Mouse (Mus musculus) spleen, embryonic (tissue): ENCODE data around the gene Cort.

Source experiments
- CTCF ChIA-PET: fragments of 350-600 bp; sonication (Branson Sonifier 250); formaldehyde crosslinking; loops from one replicate; lab custom pipeline; 2022; lab: Charles Lee

The Cort gene

DNA sequence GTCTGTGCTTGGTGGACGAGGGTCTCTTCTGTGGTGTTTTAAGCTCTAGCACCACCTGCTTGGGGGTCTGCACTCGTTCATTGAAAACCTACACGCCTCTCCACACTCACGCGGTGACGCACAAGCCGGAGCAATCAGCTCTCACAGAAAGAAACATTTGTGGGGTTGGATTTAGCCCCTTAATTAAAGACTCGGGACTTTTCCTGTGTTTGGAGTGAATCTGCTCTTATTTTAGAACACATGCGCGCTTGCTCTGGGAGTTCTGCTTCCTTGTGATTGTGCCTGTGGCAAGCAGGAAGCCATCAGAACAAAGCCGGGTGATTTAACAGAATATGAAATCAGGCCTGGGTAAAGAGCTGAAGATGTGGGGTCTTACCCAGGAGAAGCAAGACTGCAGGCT is at the start of gene Cort:
Cort (minus strand) TSS at position 101 of the 400 bp plus-strand sequence.
- CTCF ChIA-PET: no interaction called here

DNA sequence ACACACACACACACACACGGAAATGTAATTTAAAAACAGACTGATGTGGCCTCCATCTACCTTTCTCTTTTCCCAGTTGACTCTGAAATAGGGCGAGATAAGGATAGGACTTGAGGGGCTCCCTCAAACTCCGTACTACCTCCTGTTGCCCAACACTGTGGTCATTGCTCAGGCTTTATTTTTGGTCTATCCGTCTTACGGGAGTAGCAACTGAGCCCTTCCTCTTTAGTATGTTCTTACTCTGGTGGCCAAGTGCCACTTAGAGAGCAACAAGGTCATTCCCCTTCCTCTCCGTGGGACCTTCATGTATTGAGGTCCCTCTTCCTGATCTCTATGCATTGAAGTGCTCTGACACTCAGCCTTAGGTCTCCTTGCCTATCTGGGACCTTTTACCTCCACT is 47.1 kb upstream of the Cort start:
- CTCF ChIA-PET: no interaction called here

DNA sequence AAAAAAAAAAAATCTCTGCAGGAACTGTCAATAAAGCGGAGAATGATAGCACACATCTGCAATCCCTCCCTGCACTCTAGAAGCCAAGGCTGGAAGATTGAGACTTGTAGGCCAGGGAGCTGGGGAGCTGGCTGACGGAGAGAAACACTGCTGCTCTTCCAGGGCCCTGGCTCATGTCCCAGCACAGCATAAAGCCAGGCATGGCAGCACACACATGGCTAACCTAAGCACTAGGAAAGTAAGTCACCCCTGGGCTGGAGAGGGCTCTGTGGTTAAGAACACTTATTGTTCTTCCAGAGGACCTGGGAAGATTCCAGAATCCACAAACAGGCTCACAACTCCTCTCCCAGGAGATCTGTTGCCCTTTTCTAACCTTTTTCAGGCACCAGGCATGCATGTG is 46.1 kb upstream of the Cort start:
- CTCF ChIA-PET: interaction anchor here (0.6 kb wide), 1 partner anchor 376 kb away, joined by 6 read pairs; no protein-coding TSS in a partner anchor

DNA sequence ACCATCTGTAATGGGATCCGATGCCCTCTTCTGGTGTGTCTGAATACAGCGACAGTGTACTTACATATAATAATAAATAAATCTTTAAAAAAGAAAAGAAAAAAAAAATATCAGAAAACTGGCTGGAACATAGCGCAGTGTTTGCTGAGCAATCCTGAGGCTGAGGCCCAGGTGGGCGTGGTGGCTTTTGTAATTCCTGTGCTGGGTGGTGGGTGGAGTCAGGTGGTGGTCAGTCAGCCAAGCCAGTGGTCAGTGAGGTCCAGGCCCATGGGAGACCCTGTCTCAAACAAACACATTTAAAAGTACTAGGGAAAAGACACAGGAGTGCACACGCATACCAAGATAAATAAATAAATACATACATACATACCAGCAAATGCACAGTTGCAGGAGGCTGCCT is 45.5 kb upstream of the Cort start:
- CTCF ChIA-PET: no interaction called here

DNA sequence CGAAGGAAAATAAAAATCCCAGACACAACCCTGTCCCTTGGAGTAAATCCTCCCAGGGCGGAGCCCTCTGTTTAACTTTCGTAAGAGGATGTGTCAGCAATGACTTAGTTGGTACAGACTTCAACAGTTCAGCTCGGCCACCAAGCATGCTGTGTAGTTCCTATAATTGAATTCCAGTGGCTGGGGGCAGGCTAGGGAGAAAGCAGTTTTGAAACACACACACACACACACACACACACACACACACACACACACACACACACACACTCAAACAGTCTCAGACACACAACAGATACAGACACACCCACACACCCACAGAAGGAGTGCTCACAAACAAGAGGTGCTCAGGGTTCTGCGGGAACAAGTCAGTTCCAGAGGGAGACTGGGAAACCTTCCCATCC is 45.0 kb upstream of the Cort start:
- CTCF ChIA-PET: no interaction called here

DNA sequence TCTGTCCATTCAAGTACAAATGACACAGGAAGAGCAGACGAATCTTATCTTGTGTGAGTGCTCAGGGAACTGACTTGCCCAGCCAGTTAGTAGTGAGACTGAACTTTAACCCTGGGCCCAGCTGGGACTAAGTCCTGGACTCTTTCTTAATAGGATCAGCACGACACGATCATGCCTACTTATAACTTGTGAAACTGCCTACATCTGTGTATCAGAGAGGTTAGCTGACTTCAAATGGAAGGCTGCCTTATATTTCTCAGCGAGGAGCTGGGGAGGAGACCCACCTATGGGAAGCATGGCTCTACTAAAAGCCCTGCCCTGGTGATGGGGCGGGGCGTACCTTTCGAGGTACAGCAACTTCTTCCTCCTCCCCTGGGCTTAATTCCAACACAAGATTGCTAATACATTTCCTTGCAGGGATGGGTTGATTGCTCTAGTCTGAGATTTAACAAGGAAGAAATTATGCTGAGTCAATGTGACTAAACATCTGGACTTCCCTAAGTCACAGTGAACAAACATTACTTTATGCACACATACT is 43.9 kb upstream of the Cort start:
- CTCF ChIA-PET: interaction anchor here (1.0 kb wide), 1 partner anchor 26 kb away, joined by 3 read pairs; no protein-coding TSS in a partner anchor

DNA sequence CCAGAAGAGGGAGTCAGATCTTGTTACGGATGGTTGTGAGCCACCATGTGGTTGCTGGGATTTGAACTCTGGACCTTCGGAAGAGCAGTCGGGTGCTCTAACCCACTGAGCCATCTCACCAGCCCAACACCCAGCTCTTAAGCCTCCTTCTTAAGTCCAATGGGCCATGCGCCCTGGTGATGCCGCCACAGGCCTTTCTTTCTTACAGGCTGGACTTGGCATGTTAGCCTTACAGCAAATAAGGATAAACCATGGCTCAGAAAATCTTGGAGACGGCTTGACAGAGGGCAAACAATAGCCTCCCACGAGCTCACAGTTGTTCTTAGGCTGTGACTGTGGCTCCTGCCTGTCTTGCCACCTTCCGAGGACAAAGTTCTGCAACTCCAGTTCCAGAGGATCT is 43.4 kb upstream of the Cort start:
- CTCF ChIA-PET: interaction anchor here (1.0 kb wide), 1 partner anchor 26 kb away, joined by 3 read pairs; no protein-coding TSS in a partner anchor

DNA sequence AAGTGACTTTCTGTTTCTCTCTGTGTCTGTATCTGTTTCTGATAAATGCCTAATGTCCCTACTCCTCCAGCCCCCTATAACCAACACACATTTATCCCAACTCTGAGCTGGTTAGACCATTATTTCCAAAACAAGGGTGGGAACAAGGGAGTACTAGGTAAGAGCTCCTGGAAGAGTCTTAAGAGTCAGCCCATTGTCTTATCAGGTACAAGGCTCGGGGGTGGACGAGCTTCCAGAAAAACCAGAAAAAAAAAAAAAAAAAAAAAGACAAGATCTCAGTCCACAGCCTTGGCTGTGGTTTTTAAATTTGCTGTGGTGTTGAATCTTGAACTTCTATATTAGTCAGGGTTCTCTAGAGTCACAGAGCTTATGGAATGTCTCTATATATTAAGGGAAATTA is 41.5 kb upstream of the Cort start:
- CTCF ChIA-PET: interaction anchor here (1.0 kb wide), 1 partner anchor 18 kb away, joined by 3 read pairs; no protein-coding TSS in a partner anchor

DNA sequence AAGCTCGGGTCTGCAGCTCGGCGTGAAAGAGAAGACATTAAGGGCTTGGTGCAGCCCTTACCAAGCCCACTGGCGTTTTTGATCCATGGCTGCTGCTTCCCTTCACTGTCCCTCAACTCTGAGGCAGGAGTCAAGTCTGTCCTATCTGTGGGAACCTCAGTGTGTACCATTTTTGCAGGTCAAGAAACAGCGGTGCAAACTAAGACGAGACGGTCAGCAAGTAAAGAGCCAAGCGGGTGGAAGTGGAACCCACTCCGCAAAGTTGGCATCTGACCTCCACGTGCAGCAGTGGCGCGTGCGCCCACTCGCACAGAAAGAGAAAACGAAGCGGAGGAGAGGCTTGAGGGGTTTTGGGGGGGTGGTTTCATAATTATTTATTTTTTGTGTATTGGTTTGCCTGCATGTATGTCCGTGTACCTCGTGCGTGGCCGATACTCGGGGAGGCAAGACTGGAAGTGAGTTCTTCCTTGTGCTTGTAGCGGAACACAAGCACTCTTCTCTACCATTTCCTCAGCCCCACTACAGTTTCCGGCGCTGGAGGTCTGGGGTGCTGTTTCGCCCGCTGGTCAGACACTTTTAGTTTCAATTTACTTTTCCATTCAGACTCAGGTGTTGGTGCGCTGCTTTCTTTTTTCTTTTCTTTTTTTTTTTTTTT is 40.5 kb upstream of the Cort start:
- CTCF ChIA-PET: no interaction called here

DNA sequence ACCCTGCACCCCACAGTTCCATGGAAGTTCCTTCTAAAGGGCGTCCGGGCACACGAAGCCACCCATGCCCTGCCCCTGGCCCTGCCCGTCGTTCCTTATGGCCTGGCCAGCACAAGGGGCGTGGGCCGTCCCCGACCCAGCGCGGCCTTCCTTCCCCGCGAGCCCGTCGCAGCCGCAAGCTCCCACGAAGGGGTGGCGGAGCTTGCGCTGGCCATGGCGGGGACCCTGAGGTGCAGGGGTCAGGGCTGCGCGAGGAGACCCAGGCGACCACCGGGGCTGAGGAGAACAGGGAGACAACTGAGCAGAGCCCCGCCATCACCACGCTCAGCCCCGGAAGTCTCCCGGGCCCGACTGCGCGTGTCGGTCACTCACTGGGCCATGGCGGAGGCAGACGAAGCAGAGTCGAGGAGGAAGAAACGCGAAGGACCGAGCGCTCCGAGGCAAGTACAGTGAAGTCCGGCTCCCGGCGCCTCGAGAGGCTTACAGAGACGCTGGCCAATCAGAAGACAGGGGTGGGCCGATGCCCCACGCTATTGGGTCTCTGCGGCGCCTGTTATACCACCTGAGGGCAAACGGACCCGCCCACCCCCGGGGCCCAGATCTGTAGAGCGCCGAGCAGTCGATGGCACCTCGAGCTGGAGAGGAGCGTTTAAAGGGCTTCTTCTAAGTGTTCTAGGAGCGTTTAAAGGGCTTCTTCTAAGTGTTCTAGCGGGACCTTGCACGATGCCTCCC is 39.8 kb upstream of the Cort start, which contains the start of gene Pgd:
Pgd (minus strand) TSS at position 557 of the 732 bp plus-strand sequence.
- CTCF ChIA-PET: interaction anchor here (0.6 to 1.2 kb wide), 3 partner anchors 9 to 22 kb away, joined by 3 to 5 read pairs (median 3); no protein-coding TSS in a partner anchor

DNA sequence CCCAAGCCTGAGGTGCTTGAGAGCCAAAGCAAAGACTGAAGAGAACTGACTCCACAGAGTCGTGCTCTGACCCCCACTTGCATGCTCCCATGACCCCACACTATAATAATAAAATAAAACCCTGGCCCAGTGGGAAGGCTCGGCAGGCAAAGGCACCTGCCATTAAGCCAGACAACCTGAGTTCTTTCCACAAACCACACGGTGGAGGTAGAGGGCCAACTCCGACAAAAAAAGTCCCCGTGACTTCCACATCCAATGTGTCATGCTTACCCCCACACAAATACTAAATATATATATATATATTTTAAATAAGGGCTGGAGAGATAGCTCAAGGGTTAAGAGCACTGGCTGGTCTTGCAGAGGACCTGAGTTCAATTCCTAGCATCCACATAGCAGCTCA is 37.6 kb upstream of the Cort start:
- CTCF ChIA-PET: no interaction called here

DNA sequence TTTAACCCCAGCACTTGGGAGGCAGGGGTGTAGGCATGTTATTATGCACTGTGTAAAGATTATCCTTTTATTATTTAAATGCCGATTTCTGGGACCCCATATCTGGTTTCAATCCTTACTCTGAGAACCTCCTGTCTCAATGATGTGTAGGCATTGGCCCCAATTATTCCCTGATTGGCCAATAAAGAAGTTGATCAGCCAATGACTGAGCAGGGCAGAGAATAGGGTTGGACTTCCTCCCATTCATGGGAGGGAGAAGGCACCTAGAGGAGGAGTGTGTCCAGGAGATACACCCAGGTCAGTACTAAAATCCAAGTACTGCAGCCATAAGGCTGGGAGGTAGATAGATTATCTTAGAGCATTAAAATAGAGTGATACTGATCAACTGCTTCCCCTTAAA is 36.6 kb upstream of the Cort start:
- CTCF ChIA-PET: no interaction called here

DNA sequence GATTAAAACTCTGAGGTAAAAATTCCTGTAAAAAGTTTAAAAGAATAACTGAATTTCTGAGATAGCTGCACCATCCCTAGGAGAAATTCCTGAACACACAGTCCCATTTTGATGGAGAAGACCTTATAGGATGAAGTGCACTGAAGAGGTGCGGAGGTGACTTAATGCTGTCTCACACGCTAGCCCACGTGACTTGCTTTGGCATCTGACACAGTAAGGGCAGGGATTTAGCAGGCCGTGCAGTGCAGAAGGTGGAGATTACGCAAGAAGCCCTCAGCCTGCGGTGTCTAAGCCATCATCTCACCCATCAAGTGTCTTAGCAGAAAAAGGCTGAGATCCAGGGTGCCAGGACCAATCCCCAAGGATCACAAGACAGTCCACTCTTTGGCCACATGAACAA is 34.6 kb upstream of the Cort start:
- CTCF ChIA-PET: no interaction called here

DNA sequence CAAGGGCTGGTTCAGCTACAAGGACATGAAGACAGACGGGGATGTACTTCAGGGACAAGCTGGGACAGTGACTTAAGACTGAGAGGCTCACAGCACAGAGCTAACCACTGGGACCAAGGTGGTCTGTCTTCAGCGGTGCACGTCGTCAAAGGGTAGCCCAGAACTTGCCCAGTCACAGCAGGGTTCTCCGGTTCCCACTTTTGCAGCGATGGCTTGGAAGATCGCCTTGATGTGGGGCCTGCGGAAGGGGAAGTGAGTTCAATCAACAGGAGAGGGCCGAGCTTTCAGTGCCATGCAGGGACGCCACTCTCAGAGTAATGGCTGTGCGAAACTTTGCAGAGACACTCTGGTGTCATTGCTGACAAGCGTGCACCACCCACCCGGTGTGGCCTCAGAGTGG is 33.3 kb upstream of the Cort start:
- CTCF ChIA-PET: no interaction called here

DNA sequence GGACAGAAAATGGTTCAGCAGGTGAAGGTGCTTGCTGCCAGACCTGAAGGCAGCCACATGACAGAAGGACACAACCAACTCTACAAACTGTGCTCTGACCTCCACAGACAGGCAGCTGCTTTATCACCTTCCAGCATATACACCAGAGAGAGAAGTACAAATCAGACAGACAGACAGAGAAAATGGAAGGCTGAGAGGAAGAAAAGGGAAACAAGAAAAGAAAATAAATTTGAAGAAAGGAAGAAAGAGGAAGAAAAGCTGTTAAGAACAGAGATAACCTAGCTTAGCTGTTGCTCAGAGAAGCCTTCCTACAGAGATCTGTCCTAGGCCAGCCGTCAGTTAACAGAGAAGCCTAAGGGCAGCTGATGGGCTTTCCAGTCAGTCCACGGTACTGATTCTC is 32.6 kb upstream of the Cort start:
- CTCF ChIA-PET: interaction anchor here (0.7 kb wide), 1 partner anchor 175 kb away, joined by 3 read pairs; no protein-coding TSS in a partner anchor

DNA sequence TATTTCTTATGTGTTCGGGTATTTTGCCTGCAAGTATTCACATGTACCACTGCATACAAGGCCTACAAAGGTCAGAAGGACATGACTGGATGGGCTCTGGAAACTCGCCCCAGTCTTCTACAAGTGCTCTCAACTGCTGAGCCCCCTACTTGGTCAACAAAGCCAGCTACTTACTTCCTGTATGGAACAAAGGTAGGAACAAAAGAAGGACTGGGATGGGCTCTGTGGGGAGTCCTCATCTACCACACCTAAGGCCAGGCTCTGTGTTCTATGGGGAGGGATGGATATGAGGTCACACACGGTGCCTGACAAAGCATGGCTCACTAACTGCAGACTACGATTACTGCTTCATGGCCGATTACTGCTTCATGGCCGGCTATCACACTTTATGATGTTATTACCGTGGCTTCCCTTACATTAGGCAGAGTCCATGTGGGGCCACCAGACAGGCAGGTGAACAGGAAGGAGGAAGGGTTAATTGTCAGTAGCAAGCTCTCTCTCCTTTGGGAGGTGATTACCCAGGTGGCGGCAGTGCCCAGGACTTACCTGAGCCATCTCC is 30.9 kb upstream of the Cort start:
- CTCF ChIA-PET: no interaction called here

DNA sequence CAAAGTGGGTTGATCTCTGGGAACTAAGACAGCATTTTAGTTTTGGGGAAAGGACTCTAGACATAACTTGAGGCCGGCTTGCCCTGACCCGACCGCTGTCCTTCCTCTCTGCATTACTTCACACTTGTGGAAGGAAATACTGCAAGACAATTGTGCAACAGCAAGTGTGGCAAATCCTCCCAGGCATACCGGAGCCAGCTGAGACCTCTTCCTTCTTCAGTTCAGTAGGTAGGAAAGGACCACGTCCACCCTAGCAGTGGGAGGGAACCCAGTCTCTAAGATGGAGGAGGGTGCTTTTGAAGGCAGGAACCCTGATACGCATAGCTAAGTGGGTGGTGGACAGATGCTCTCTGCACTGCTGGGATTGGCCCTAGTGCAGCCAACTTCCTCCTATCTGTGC is 29.1 kb upstream of the Cort start:
- CTCF ChIA-PET: no interaction called here

DNA sequence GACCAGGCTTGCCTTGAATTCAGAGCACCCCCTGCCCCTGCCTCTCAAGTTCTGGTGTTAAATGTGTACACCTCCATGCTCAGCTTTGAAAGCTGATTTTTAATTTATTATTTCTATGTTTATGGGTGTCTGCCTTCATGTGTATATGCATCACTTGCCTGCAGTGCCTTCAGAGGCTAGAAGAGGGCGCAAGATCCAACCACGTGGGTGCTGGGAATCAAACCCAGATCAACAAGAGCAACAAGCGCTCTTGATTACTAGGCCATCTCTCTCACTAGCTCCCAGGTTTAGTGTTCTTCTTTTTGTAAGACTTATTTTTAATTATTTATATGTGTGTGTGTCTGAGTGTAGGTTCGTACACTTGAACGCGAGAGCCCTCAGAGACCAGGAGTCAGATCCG is 28.3 kb upstream of the Cort start:
- CTCF ChIA-PET: no interaction called here

DNA sequence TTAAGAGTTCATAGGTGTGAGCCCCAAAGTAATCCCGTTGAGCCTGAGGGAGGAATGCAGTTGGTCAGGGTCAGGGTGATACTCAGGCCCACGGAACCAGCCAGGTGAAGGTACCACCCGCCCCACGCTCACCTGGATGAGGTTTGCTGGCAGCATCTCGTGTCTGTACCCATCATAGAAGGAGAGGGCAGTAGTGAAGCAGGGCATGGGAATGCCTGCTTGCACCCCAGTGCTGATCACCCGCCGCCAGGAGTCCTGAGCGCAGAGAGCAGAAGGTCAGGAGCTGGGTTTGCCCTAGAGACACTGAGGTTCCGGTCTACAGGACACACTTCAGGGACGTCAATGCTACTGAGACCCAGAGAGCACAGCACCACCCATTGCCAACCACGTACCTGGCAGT is 24.2 kb upstream of the Cort start:
- CTCF ChIA-PET: no interaction called here

DNA sequence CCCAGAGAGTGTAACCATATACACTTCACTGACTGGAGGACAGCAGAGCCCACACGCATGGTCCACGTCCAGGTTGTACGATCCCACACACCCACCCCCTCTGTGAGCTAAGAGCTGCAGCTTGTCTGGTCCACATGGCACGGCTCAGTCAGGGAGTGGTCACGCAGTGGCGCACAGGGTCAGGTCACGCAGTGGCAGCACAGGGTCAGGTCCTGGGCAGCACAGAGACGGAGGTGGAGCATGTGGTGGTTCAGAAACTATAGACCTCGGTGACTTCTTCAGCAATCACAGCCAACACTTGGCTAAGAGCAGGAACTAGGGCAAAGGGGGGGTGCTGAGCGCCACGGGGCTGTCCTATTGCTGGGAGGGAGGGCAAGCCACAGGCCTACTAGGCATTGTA is 23.7 kb upstream of the Cort start:
- CTCF ChIA-PET: no interaction called here

DNA sequence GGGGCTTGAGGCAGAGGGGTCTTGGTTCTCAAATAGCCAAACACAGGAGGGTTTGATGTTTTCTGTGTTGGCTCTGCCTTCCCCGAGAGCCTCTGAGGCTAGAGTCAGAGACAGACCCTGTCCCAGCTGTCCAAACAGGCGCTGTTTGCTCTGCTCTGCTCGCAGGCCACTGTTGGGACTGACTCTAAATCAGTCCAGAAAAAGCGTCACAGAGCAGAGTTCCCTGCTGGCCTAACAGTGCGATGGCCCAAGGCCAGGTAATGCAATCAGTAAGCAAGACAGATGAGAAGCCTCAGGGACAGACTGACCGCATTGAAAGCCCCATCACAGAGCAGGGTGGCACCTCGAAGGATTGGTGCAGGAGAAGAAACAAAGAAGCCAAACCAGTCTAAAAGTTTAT is 23.0 kb upstream of the Cort start:
- CTCF ChIA-PET: no interaction called here

DNA sequence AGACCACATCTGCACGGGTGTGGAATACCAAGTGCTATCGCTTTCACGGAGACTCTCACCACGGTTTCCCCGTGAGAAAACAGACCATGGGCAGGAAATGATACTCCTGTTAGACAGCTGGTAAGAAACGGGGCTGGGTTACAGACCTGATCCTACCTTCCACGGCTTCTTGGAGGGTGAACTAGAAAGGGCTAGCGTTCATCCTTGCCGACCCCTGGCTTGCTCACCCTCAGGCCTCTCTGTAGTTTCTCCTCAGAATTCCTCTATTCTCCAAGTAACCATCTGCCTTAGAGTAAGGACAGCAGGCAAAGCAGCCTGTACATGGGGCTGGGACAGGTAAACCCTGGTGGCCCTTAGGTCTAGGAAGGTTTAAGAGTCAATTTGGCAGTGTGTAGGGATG is 22.6 kb upstream of the Cort start:
- CTCF ChIA-PET: no interaction called here
